Mouse (Mus musculus) liver, adult 2 months (tissue): ENCODE results near the gene Cpsf6. TPM values are rescaled to one million over a fixed set of nuclear protein-coding genes. Genes with fewer than 3 reads are reported as not detected.

Experiments used
- DNase-seq: peaks from one replicate; pipeline ENCODE4 v3.0.0-alpha.2; 2011; ENCODE audit warnings: low read depth, low spot score; ENCODE audit errors: extremely low read depth
- H3K27ac ChIP-seq: fragments of 200-500 bp; replicated peaks from 2 replicates; pipeline ENCODE4 v1.5.1; 2012; ENCODE audit warnings: low read depth, mild to moderate bottlenecking, control low read depth, inconsistent platforms, low read length; ENCODE audit not compliant: insufficient read depth
- H3K27me3 ChIP-seq: fragments of 200-500 bp; 2 replicates; pipeline ENCODE4 v1.6.1; 2012; ENCODE audit warnings: mild to moderate bottlenecking, moderate library complexity, low read length, inconsistent platforms; ENCODE audit not compliant: control insufficient read depth, insufficient read depth
- H3K36me3 ChIP-seq: fragments of 200-500 bp; 2 replicates; pipeline ENCODE4 v1.6.1; 2012; ENCODE audit warnings: low read length, inconsistent platforms; ENCODE audit not compliant: control insufficient read depth, insufficient read depth
- H3K4me1 ChIP-seq: fragments of 200-500 bp; 2 replicates; pipeline ENCODE4 v1.6.1; 2011; ENCODE audit warnings: low read length; ENCODE audit not compliant: control insufficient read depth, insufficient read depth
- H3K4me3 ChIP-seq: fragments of 200-500 bp; 2 replicates; pipeline ENCODE4 v1.5.1; 2011; ENCODE audit warnings: low read depth, mild to moderate bottlenecking, control low read depth, low read length, moderate library complexity; ENCODE audit not compliant: insufficient read depth
- H3K79me2 ChIP-seq: fragments of 200-500 bp; 2 replicates; pipeline ENCODE4 v1.6.1; 2012; ENCODE audit warnings: inconsistent platforms, mild to moderate bottlenecking, low read length, moderate library complexity; ENCODE audit not compliant: control insufficient read depth, insufficient read depth
- H3K9ac ChIP-seq: fragments of 200-500 bp; 2 replicates; pipeline ENCODE4 v1.6.1; 2012; ENCODE audit warnings: low read depth, mild to moderate bottlenecking, control low read depth, inconsistent platforms, low read length
- CTCF ChIP-seq: fragments of 200-500 bp; IDR thresholded peaks from 2 replicates; pipeline ENCODE4 v1.5.1; 2011; ENCODE audit warnings: low read depth, low read length, control low read depth
- POLR2A ChIP-seq: fragments of 200-500 bp; IDR thresholded peaks from 2 replicates; pipeline ENCODE4 v1.6.1; 2011; ENCODE audit warnings: low read length, control low read depth; ENCODE audit not compliant: insufficient read depth; ENCODE audit errors: extremely low read depth
- WGBS: fragments of 180-500 bp; shearing (Covaris S2); methylation state at CpG from one replicate; pipeline ENCODE4 v1.1.7; 2018; 5-methylcytosine and 5-hydroxymethylcytosine counted together
- polyA plus RNA-seq: library from polyadenylated mRNA; depleted of rRNA; stranded (reverse); fragments of >200 nt; gene quantifications from 2 replicates; pipeline ENCODE4 v1.2.3, GENCODE M21; 2012
- total RNA-seq: library from RNA; depleted of rRNA; stranded (reverse); fragments of >200 nt; gene quantifications from 2 replicates; pipeline ENCODE4 v1.2.3, GENCODE M21; 2014

The Cpsf6 gene
- total and polyA plus RNA-seq, 2 experiments: 23.7 to 32.8 TPM

DNA sequence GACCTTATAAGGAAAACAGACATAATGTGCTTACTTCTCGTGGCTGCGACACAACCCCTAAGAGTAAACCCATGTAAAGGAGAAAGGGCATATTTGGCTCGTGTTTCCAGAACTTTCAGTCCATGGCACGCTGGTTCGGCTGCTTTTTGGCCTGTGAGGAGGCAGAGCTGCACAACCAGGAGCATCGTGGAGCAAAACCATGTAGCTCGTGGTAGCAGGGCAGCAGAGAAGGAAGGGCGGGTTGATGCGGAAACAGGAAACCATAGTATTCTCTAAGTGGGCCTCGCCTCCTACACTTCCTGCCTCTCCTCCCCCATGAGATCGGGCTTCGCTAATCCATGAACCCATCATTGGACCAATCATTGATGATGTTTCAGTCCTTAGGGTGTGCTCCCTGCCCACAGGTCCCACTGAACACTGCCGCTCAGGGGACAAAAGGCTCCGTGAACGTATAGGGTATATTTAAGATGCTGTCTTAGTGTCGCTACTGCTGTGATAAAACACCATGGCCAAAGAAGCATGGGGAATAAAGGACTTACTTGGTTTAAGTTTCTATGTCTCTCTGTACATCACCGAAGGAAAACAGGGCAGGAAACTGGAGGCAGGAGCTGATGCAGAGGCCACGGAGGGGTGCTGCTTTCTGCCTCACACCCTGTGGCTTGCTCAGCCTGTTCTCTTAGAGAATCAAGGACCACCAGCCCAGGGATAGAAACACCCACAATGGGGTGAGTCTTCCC is 18.4 kb upstream of the Cpsf6 start:
- no peak for TF ChIP-seq POLR2A
- no peak for TF ChIP-seq CTCF
- Histone ChIP-seq H3K9ac (no peak overlapping the region), H3K27ac (no peak overlapping the region), H3K27me3 (no peaks in the 10 kb centered on the region), H3K79me2 (no peaks in the 10 kb centered on the region), H3K36me3 (no peaks in the 10 kb centered on the region), H3K4me3 (no peak overlapping the region), H3K4me1 (peaks cover 2% of the 10 kb centered on the region; the same call in 1 of the 2 replicates)
- no peak for DNase-seq
- WGBS: 87% methylated on average over 18 of the region's 18 CpGs

DNA sequence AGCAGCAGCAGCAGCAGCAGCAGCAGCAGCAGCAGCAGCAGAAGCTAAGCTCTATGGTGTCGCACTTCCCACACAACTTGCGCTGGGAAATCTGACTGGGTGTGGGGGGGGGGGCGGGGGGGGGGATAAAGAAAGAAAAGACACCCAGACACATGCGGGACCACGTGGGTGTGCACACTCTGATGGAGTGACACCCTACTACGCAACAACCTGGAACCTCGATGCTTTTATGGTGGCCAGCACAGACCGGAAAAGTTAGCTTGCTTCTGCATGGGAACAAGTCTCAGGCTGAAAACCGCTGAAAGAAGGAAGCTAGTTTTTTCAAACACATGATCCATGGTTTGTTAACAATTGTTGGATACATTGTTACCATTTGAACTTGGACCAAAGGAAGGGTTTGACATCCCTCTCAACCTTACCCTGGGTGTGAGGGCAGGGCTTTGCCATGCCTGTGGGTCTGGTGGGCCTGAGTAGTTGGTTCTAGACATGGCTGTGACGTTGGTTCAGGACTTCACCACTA is 17.4 kb upstream of the Cpsf6 start:
- TF ChIP-seq POLR2A (no peak), CTCF (no peak)
- no peaks in the 10 kb centered on the region for H3K36me3 ChIP-seq
- H3K4me1 ChIP-seq: peaks cover 2% of the 10 kb centered on the region; the same call in 1 of the 2 replicates
- no peak overlapping the region for H3K4me3 ChIP-seq
- 72% methylated on average over 9 of the region's 10 CpGs for WGBS
- no peaks in the 10 kb centered on the region for H3K27me3 ChIP-seq
- no peak for DNase-seq
- H3K27ac ChIP-seq: no peak overlapping the region
- no peak overlapping the region for H3K9ac ChIP-seq
- no peaks in the 10 kb centered on the region for H3K79me2 ChIP-seq

DNA sequence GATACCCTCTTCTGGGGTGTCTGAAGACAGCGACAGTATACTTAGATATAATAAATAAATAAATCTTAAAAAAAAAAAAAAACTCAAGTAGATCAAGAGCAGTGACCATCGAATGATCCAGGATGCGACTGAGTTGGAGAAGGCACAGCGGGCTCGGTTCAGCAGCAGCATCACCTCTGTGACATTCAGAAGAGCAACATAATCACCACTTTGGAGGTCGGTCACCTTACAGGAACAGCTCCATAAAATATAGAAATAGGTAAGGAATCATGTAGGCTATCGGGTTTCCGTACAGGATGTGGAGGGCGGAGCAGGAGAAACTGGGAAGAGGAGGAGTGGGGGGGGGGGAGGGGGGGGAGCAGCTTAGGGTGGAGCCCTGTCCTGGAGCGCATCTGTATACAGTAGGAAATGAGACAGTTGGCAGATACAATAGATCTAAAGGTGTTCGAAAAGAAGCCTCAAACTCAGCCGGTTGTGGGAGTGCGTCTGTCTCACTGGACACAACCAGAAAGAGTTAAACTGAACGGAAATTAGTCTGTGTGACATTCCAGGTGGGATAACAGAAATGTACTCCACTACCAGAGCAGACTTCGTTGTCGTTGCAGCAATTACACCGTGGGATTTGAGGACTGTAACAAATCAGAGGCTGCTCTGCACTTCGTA is 16.7 kb upstream of the Cpsf6 start:
- H3K4me1 ChIP-seq: peaks cover 2% of the 10 kb centered on the region; the same call in 1 of the 2 replicates
- no peak overlapping the region for H3K27ac ChIP-seq
- no peaks in the 10 kb centered on the region for H3K36me3 ChIP-seq
- TF ChIP-seq CTCF: no peak
- TF ChIP-seq POLR2A: no peak
- no peaks in the 10 kb centered on the region for H3K79me2 ChIP-seq
- H3K4me3 ChIP-seq: no peak overlapping the region
- H3K9ac ChIP-seq: no peak overlapping the region
- H3K27me3 ChIP-seq: no peaks in the 10 kb centered on the region
- 61% methylated on average over 18 of the region's 18 CpGs for WGBS
- no peak for DNase-seq

DNA sequence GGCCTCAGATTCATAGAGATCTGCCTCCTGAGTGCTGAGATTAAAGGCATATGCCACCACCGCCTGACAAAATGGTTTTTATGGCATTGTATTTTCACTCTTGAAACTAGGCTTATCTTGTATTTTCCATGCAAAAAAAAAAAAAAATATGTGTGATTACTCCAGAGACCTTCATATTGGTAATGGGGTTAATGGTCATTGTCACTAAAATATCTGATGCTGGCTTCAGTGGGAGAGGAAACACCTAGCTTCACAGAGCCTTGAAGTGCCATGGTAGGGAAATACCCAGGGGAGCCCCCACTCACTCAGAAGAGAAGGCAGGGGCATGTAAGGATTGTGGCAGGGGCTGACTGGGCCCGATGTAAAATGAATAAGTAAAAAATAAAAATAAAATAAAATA is 16.0 kb upstream of the Cpsf6 start:
- Histone ChIP-seq H3K36me3 (no peaks in the 10 kb centered on the region), H3K27me3 (no peaks in the 10 kb centered on the region), H3K27ac (no peak overlapping the region), H3K9ac (no peak overlapping the region), H3K4me1 (peaks cover 2% of the 10 kb centered on the region; the same call in 1 of the 2 replicates), H3K79me2 (no peaks in the 10 kb centered on the region), H3K4me3 (no peak overlapping the region)
- no peak for TF ChIP-seq CTCF
- no peak for TF ChIP-seq POLR2A
- no peak for DNase-seq
- 90% methylated on average over 2 of the region's 2 CpGs for WGBS

DNA sequence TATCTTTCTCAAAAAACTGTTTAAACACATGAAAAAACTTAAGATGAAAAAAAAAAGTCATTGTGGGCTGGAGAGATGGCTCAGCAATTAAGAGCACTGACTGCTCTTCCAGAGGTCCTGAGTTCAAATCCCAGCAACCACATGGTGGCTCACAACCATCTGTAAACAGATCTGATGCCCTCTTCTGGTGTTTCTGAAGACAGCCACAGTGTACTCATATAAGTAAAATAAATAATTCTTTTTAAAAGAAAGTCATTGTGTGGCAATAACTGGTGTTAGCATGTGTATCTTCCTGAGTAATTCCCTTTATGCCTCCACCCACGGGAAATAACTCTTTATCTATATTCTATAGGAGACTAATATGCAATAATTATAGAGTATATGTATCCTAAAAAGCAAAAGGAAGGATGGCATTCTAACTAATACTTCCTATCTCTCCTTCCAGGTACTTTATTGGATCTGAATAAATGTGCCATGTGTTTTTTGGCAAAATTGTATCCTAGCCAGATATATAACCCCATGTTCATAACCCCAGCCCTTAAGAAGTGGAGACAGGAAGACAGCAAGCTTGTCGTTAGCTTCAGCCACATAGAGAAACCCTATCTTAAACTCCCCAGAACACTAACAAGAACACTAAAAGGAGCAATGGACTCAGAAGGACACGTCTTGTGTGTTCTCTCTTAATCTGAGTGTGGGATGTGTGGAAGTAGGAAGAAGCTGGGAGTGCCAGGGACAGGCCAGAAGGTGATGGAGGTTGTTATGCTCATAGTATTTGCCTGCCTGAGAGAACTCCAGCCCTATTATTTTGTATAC is 15.1 kb upstream of the Cpsf6 start:
- no peak overlapping the region for H3K9ac ChIP-seq
- H3K27me3 ChIP-seq: no peaks in the 10 kb centered on the region
- DNase-seq: no peak
- H3K4me3 ChIP-seq: no peak overlapping the region
- peaks cover 2% of the 10 kb centered on the region; the same call in 1 of the 2 replicates for H3K4me1 ChIP-seq
- no peaks in the 10 kb centered on the region for H3K79me2 ChIP-seq
- no peak overlapping the region for H3K27ac ChIP-seq
- WGBS: 80% methylated on average over 3 of the region's 3 CpGs
- H3K36me3 ChIP-seq: no peaks in the 10 kb centered on the region
- TF ChIP-seq CTCF (no peak), POLR2A (no peak)
